Mouse (Mus musculus): ENCODE results near the gene Pcgf6. TPM values are rescaled to one million over a fixed set of nuclear protein-coding genes. Genes with fewer than 3 reads are reported as not detected.

Pcgf6 gene
- 20.0 and 27.5 TPM in 2 replicates for polyA plus RNA-seq (2012)

GRCm38 (mm10) chr19:47050271-47051032 is at the start of gene Pcgf6:
Gene Pcgf6, minus strand, starts transcription at chr19:47050906.
- no peak for TF ChIP-seq GATA1 (IDR thresholded peaks at IDR 0.05; ENCODE audit: low read length)

- TF ChIP-seq GATA1 (IDR thresholded peaks at IDR 0.05; ENCODE audit: low read length), result no peak
These were observed 39.9 kb upstream of the Pcgf6 start, which contains the start of the genes Usmg5 and Pdcd11 for GRCm38 (mm10) chr19:47090550-47091156. Gene Usmg5, minus strand, starts transcription at chr19:47090647. Gene Pdcd11, plus strand, starts transcription at chr19:47090768.

GRCm38 (mm10) chr19:47089718-47090525 is 39.2 kb upstream of the Pcgf6 start:
- TF ChIP-seq GATA1 (IDR thresholded peaks at IDR 0.05; ENCODE audit: low read length), result no peak

- no peak for TF ChIP-seq GATA1 (IDR thresholded peaks at IDR 0.05; ENCODE audit: low read length)
These were observed 37.5 kb upstream of the Pcgf6 start for GRCm38 (mm10) chr19:47088226-47088625.

- no peak for TF ChIP-seq GATA1 (IDR thresholded peaks at IDR 0.05; ENCODE audit: low read length)
These were observed 17.4 kb upstream of the Pcgf6 start for GRCm38 (mm10) chr19:47067924-47068611.

GRCm38 (mm10) chr19:47067096-47067882 is 16.6 kb upstream of the Pcgf6 start, which contains the start of gene Taf5:
Gene Taf5, plus strand, starts transcription at chr19:47067746.
- TF ChIP-seq GATA1 (IDR thresholded peaks at IDR 0.05; ENCODE audit: low read length), result no peak

GRCm38 (mm10) chr19:47065860-47066259 is 15.2 kb upstream of the Pcgf6 start:
- TF ChIP-seq GATA1 (IDR thresholded peaks at IDR 0.05; ENCODE audit: low read length), result no peak

GRCm38 (mm10) chr19:47057684-47058083 is 7.0 kb upstream of the Pcgf6 start:
- no peak for TF ChIP-seq GATA1 (IDR thresholded peaks at IDR 0.05; ENCODE audit: low read length)

GRCm38 (mm10) chr19:47053471-47053870 is 2.8 kb upstream of the Pcgf6 start:
- TF ChIP-seq GATA1 (IDR thresholded peaks at IDR 0.05; ENCODE audit: low read length), result no peak

GRCm38 (mm10) chr19:47052927-47053326 is 2.2 kb upstream of the Pcgf6 start:
- TF ChIP-seq GATA1 (IDR thresholded peaks at IDR 0.05; ENCODE audit: low read length), result no peak

GRCm38 (mm10) chr19:47049840-47050239 is 866 bp downstream of the Pcgf6 start:
- TF ChIP-seq GATA1 (IDR thresholded peaks at IDR 0.05; ENCODE audit: low read length), result no peak

- TF ChIP-seq GATA1 (IDR thresholded peaks at IDR 0.05; ENCODE audit: low read length), result no peak
These were observed 1.6 kb downstream of the Pcgf6 start for GRCm38 (mm10) chr19:47049061-47049460.

GRCm38 (mm10) chr19:47047236-47047833 is 3.4 kb downstream of the Pcgf6 start:
- no peak for TF ChIP-seq GATA1 (IDR thresholded peaks at IDR 0.05; ENCODE audit: low read length)

- TF ChIP-seq GATA1 (IDR thresholded peaks at IDR 0.05; ENCODE audit: low read length), result no peak
These were observed 4.4 kb downstream of the Pcgf6 start for GRCm38 (mm10) chr19:47046343-47046742.
